Mouse (Mus musculus) adrenal gland, adult 10 weeks (tissue): Measurements from ENCODE around the gene Kyat1. TPM values are rescaled to one million over a fixed set of nuclear protein-coding genes. Genes with fewer than 3 reads are reported as not detected.

Experiments used
- polyA plus RNA-seq: library from polyadenylated mRNA; stranded (reverse); fragments of 350-450 nt; fragmentation: Illumina TruSeq; extraction: RNeasy Lipid Tissue Mini Kit (QIAGEN cat#74804); gene quantifications from one replicate; pipeline ENCODE4 v1.2.3, GENCODE M21; 2014; ENCODE audit warnings: low read depth, low replicate concordance

The Kyat1 gene
- 0.47 TPM for polyA plus RNA-seq

DNA sequence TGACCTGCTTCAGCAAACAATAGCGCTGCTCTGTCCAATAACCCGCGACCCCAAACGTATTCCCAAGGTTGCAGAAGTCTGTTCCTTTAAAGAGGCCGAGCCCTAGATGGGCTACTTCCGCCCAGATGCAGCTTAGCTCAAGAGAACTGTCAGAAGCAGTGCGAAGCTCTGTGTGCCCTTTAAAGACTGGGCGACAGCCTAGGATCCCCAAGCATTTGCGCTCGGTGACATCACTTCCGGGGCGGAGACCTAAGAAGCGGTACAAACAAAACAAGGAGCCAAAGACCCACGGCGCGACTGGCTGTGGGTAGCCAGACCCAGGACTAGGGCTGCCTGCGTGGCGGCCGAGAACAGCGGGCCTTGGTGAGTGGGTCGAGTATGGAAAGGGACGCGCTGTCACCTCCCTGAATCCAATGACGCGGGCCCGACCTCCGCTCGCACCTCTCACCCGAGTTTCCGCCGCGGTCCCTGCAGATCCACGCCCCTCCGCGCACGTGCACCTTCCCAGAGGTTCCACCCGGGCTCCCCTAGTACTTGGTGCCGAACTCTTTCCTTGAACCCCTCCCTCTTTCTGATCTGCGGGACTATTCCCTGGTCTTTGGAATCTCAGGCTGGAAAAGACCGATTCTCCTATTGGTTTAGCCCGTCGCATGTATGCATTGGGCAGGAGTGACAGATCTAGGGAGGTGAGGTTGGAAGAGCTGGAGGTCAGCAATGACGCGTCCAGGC, at the start of gene Kyat1:
Kyat1 (minus strand) TSS at position 219 of the 729 bp plus-strand sequence.

DNA sequence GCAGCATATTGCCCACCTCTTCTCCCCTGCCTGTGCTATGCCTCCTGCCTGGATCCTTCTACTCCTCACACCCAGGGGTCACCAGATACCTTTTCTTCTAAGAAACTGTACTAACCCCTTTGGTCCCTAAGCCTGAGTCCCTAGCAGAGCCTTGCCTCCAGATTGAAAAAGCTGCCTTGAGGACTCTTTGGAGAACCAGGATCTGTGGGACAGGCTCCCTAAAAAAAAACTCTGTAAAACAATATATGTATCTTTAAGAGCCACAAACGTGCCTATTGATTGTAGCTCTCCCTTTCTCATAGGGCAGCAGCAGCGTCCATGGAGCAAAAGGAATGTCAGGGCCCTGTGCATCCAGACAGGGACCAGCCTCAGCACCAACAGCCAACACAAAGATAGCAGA, 34.6 kb upstream of the Kyat1 start, which contains the start of gene Gm28035:
Gm28035 (plus strand) TSS at position 301 of the 400 bp plus-strand sequence.

DNA sequence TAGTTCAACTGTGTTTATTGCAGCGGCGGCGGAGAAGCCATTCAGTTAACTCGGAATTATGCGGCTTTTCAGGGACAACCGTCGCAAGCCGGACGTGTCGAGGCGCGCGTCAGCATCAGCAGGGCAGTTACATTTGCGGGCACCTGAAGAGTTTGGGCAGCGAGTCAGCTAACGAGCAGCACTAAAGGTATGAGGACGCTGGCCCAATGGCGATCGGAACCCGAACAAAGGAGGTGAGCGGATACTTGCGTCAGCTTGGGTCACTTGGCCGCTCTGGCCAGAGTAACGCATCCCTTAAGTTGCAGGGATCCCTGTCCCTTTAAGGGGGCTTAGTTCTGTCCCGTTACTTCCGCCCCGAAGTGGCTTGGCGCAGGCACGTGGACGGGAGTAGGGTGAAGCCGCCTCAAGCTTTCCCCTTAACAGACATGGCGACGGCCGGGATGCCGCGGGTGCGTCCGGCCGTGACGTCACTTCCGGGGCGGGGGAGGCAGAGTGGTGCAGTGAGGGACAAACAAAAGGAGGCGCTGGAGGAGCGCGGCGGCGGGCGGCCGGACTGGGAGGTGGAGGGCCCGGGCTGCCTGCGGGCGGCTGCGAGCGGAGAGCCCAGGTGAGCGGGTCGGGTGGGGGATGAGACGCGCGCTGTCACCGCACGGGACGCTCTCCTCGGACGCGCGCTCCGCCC, 31.7 kb upstream of the Kyat1 start, which contains the start of gene Lrrc8a:
Lrrc8a (plus strand) TSS at position 517 of the 682 bp plus-strand sequence.

DNA sequence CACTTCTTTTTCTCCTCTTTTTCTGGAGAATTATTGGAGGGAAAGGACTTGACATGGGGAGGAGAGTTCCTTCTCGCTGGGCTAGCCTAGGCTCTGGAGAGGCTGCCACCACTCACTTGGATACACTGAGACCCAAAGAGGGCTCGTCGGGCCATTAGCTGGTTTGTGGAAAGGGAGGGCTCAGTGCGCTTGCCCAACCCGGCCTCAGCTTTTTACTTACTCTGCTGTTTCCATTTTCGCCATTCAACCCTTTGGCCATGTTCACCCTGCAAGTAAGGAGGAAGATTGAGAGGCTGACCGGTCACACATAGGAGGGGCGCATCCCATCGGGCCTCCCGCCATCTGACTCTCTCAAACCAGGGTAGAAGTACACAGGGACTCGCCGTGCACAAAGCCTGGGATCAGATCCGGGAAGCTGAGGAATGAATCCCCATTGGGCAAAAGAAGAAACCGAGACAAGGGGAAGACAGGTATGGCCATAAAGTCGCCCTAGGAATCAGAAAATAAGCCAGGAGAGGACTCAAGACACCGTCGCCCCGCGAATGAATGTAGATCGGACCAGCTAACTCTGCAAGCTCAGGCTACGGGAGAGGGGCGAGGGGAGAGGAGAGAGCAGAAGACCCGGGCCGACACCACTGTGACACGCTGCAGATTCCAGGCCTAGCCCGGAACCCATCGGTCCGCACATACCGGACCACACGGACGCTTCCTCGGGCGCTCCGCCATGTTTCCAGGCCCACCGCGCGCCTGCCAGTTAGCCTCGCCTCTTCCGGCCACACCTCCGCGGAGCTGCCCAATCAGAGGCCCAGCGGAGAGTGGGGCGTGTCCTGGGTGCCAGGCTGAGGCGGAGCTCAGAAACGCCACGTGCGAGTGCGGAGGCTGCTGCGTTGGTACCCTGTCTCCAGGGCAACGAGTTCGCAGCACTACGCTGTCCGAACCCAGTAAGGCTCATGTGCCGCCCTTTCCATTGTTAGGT, 27.7 kb downstream of the Kyat1 start, which contains the start of gene Spout1:
Spout1 (minus strand) TSS at position 760 of the 976 bp plus-strand sequence.

DNA sequence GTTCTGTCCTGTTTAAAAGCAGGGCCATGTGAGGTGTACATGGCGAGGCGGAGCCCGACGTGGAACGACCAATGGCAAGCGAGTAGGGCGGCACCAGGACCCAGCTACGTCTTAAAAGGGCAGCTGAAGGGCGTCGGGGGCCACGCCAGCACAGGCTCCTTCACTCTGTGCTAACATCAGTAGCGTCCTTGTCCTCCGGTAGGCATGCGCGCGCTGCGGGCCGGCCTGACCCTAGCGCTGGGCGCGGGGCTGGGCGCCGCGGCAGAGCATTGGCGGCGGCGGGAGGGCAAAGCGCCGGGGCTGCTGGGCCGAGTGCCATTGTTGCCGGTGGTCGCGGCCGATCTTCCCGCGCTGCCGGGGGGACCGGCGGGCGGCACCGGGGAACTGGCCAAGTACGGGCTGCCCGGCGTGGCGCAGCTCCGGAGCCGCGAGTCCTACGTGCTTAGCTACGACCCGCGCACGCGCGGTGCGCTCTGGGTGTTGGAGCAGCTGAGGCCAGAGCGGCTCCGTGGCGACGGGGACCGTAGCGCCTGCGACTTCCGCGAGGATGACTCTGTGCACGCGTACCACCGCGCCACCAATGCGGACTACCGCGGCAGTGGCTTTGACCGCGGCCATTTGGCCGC, 34.2 kb downstream of the Kyat1 start, which contains the start of gene Endog:
Endog (plus strand) TSS at position 123 of the 626 bp plus-strand sequence.

Other genes starting within 250 kb of the Kyat1 start
- 42.3 TPM for gene Sptan1, start 240.3 kb downstream of the Kyat1 start, polyA plus RNA-seq
- gene Wdr34, start 157.0 kb downstream of the Kyat1 start, polyA plus RNA-seq: 0.41 TPM
- 563 TPM for gene Set, start 148.5 kb downstream of the Kyat1 start, polyA plus RNA-seq
- gene Pkn3, start 128.2 kb downstream of the Kyat1 start, polyA plus RNA-seq: 0.17 TPM
- 3.4 TPM for gene Zdhhc12, start 112.2 kb downstream of the Kyat1 start, polyA plus RNA-seq
- 2.3 TPM for gene Zer1, start 81.3 kb downstream of the Kyat1 start, polyA plus RNA-seq
- gene Tbc1d13, start 72.1 kb downstream of the Kyat1 start, polyA plus RNA-seq: 14.1 TPM
- gene Endog, start 34.4 kb downstream of the Kyat1 start, polyA plus RNA-seq: not detected
- gene Spout1, start 27.4 kb downstream of the Kyat1 start, polyA plus RNA-seq: 1.9 TPM
- 3.6 TPM for gene Lrrc8a, start 31.9 kb upstream of the Kyat1 start, polyA plus RNA-seq
- not detected for gene Gm28035, start 34.7 kb upstream of the Kyat1 start, polyA plus RNA-seq
- gene Phyhd1, start 60.4 kb upstream of the Kyat1 start, polyA plus RNA-seq: 1.8 TPM
- not detected for gene Gm28038, start 75.2 kb upstream of the Kyat1 start, polyA plus RNA-seq
- 11.3 TPM for gene Dolk, start 80.5 kb upstream of the Kyat1 start, polyA plus RNA-seq
- 15.6 TPM for gene Nup188, start 80.5 kb upstream of the Kyat1 start, polyA plus RNA-seq
- not detected for gene Sh3glb2, start 153.5 kb upstream of the Kyat1 start, polyA plus RNA-seq
- 1.7 TPM for gene Miga2, start 158.4 kb upstream of the Kyat1 start, polyA plus RNA-seq
- 1.3 TPM for gene Dolpp1, start 186.4 kb upstream of the Kyat1 start, polyA plus RNA-seq
- 18.5 TPM for gene Crat, start 210.0 kb upstream of the Kyat1 start, polyA plus RNA-seq
- gene Ptpa, start 210.2 kb upstream of the Kyat1 start, polyA plus RNA-seq: 3.8 TPM